Mouse (Mus musculus) lung, adult 2 months (tissue): ENCODE measurements around the gene Vegfb. TPM values are rescaled to one million over a fixed set of nuclear protein-coding genes. Genes with fewer than 3 reads are reported as not detected.

ENCODE experiments used
- DNase-seq: peaks from one replicate; pipeline ENCODE4 v3.0.0; 2022
- H3K4me1 ChIP-seq: fragments of 200-500 bp; 2 replicates; pipeline ENCODE4 v1.6.1; 2011; ENCODE audit warnings: low read length; ENCODE audit not compliant: control insufficient read depth, insufficient read depth
- H3K4me3 ChIP-seq: fragments of 200-500 bp; replicated peaks from 2 replicates; pipeline ENCODE3; 2011; ENCODE audit warnings: low read depth, mild to moderate bottlenecking, control low read depth, low read length; ENCODE audit errors: extremely low read depth
- CTCF ChIP-seq: fragments of 200-500 bp; IDR thresholded peaks from 2 replicates; pipeline ENCODE4 v1.5.1; 2011; ENCODE audit warnings: mild to moderate bottlenecking, low read length, control low read depth; ENCODE audit not compliant: insufficient read depth
- POLR2A ChIP-seq: fragments of 200-500 bp; IDR thresholded peaks from 2 replicates; pipeline ENCODE4 v1.6.1; 2011; ENCODE audit warnings: low read depth, mild to moderate bottlenecking, control low read depth, low read length, borderline replicate concordance; ENCODE audit errors: extremely low read depth
- WGBS: fragments of 180-500 bp; shearing (Covaris S2); methylation state at CpG from one replicate; pipeline ENCODE4 v1.1.7; 2018; 5-methylcytosine and 5-hydroxymethylcytosine counted together
- polyA plus RNA-seq: library from polyadenylated mRNA; depleted of rRNA; stranded (reverse); fragments of >200 nt; gene quantifications from 2 replicates; pipeline ENCODE4 v1.2.3, GENCODE M21; 2012; rRNA removed

The Vegfb gene
- polyA plus RNA-seq = 30.1 and 35.3 TPM in 2 replicates

- DNase-seq = peak; percentile 75
- under 1% methylated on average over 82 of the region's 85 CpGs for WGBS
- TF ChIP-seq POLR2A (no peak), CTCF (no peak)
- Histone ChIP-seq H3K4me1 (peaks cover 13% of the 10 kb centered on the region), H3K4me3 (peak within 1 kb of the TSS; percentile 86)
Observed at GRCm38 (mm10) chr19:6987061-6987903, at the start of gene Vegfb. TSS of gene Vegfb (minus strand) at chr19:6987651.

DNA sequence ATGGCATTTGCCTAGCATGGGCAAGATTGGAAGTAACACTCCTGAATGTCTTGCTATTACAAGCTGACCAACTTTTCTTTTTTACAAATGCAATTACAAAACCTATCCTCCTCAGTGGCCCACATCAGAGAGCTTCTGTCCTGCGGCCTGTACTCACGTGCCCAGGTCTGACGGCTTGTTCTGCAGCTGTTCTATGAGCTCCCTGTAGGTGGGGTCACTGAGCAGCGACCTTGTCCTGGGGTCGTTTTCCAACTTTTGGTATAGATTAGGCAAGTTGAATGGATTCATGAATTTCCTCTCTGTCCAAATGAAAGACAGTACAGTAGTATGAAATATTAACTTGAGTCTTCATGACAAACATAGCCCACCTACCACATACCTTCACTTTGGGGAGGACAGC, 46.6 kb upstream of the Vegfb start:
- no peak for TF ChIP-seq POLR2A
- TF ChIP-seq CTCF = no peak
- peaks cover under 1% of the 10 kb centered on the region for H3K4me1 ChIP-seq
- WGBS = 94% methylated on average over 5 of the region's 5 CpGs
- H3K4me3 ChIP-seq = no peak overlapping the region
- DNase-seq = no peak

GRCm38 (mm10) chr19:7029531-7029930, 42.1 kb upstream of the Vegfb start:
- no peak for DNase-seq
- WGBS = 90% methylated on average over 5 of the region's 5 CpGs
- Histone ChIP-seq H3K4me3 (no peak overlapping the region), H3K4me1 (no peaks in the 10 kb centered on the region)
- TF ChIP-seq CTCF (no peak), POLR2A (no peak)

DNA sequence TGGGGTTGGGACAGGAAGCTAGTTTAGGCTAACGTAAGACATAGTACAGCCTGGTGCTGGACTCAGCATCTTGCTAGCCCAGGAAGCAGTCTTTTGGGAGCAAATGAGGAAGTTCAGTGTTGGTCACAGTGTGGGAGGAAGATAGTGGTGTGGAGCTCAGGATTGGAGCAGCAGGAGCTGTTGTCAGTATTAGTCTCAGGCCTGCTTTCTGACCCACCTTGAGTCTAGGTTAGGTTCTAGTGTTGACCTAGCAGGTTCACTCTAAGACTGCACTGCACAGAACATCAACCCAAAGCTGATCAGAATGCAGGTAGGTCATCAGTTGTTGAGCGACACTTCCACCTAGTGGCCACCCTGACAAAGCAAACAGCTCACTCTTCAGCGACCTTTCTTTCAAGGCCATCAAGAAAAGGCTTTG, 32.8 kb upstream of the Vegfb start:
- peak; percentile 76 for TF ChIP-seq CTCF
- no peak for TF ChIP-seq POLR2A
- 40% methylated on average over 3 of the region's 3 CpGs for WGBS
- DNase-seq = peak; percentile 37
- Histone ChIP-seq H3K4me3 (no peak overlapping the region), H3K4me1 (no peaks in the 10 kb centered on the region)

- 52% methylated on average over 5 of the region's 5 CpGs for WGBS
- peak; percentile 28 for DNase-seq
- Histone ChIP-seq H3K4me1 (no peaks in the 10 kb centered on the region), H3K4me3 (peak within 1 kb of the TSS; percentile 57)
- TF ChIP-seq POLR2A = peak; percentile 29; the same call in 1 of the 2 replicates
- no peak for TF ChIP-seq CTCF
Observed at GRCm38 (mm10) chr19:7019191-7019590, 31.7 kb upstream of the Vegfb start, which contains the start of gene Fermt3. TSS of gene Fermt3 (minus strand) at chr19:7019469.

DNA sequence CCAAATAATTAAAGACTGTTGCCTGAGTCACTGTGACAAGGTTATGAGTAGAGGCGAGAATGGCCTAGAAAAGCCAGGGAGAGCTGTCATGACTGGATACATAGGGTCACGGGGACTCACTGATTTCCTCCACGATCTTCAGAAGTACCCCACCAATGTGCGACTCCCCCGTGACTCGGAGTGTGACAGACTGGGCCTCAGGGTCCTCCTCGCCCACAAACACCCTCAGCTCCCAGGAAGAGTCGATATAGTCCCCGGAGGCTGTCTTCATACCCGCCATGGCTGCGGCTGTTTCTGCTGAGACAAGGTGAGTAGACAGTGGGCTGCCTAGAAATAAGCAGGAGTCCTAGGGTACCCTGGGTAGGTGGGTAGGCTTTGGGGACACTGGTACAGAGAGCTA, 31.1 kb upstream of the Vegfb start:
- 85% methylated on average over 11 of the region's 11 CpGs for WGBS
- Histone ChIP-seq H3K4me1 (no peaks in the 10 kb centered on the region), H3K4me3 (peak overlapping the region; percentile 57)
- no peak for TF ChIP-seq POLR2A
- no peak for TF ChIP-seq CTCF
- no peak for DNase-seq

DNA sequence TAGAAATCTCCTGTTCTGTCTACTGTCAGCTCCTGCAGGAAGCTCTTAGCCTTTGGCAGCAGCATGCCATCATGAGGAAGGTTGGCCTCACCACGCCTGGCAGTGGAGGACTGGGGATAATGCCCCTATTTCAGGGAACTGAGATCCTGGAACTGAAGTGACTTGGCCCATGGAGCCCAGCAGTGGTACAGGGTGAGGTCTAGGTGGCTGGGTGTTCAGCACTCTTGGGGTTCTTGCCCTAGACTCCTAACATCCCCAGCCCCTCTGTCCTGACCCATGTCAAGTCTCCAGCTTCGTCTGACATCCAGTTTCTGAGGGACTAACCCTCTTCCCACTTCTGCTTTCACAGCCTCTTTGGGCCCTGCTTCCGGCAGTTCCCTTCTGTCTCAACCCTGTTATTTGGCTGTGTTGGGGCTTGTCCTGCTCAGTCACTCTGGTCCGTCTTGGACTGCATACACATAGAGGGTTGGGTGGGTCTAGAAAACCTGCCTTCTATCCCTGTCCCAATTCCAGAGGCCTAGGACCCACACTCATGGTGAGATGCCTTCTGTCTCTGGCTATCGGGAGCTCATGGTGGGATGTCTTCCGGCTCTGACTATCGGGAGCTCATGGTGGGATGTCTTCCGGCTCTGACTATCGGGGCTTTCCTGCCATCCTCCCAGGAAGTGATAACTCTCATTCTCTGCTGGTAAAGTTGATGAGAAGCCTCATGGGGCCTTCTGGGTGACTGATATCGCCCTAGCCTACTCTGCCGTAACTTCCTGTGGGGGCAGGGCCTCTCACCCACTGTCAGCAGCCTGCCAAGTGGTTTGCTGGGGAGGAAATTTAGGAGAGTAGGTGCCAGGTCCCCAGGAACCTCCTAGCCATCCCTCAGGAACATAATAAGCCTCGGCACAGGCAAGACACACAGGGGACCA, 30.3 kb upstream of the Vegfb start:
- DNase-seq = no peak
- 46% methylated on average over 12 of the region's 12 CpGs for WGBS
- Histone ChIP-seq H3K4me3 (peak overlapping the region; percentile 31), H3K4me1 (no peaks in the 10 kb centered on the region)
- no peak for TF ChIP-seq POLR2A
- no peak for TF ChIP-seq CTCF

- Histone ChIP-seq H3K4me1 (no peaks in the 10 kb centered on the region), H3K4me3 (no peak overlapping the region)
- no peak for DNase-seq
- TF ChIP-seq POLR2A = no peak
- TF ChIP-seq CTCF = no peak
- WGBS = 89% methylated on average over 20 of the region's 20 CpGs
Observed at GRCm38 (mm10) chr19:7014481-7015135, 27.2 kb upstream of the Vegfb start.

GRCm38 (mm10) chr19:7013984-7014383, 26.5 kb upstream of the Vegfb start:
- TF ChIP-seq CTCF (no peak), POLR2A (no peak)
- no peak for DNase-seq
- 86% methylated on average over 9 of the region's 9 CpGs for WGBS
- Histone ChIP-seq H3K4me3 (no peak overlapping the region), H3K4me1 (no peaks in the 10 kb centered on the region)
